Mouse (Mus musculus) lung, postnatal 0 days (tissue): Measurements from ENCODE around the gene Kxd1. TPM values are rescaled to one million over a fixed set of nuclear protein-coding genes. Genes with fewer than 3 reads are reported as not detected.

Source experiments
- ATAC-seq: fragments of 200-750 bp; cut with Nextera tagmentation; 2 replicates; pipeline ENCODE4 v1.8.0; 2017; ENCODE audit warnings: moderate library complexity
- DNase-seq: peaks from one replicate; pipeline ENCODE4 v3.0.0-alpha.2; 2016; ENCODE audit warnings: low spot score
- H3K27ac ChIP-seq: fragments of 300-500 bp; sonication (generic); 2 replicates; pipeline ENCODE4 v1.5.1; 2014; ENCODE audit warnings: antibody characterized with exemption, mild to moderate bottlenecking, low read length, mixed read lengths
- H3K27me3 ChIP-seq: fragments of 300-500 bp; sonication (generic); replicated peaks from 2 replicates; pipeline ENCODE4 v1.6.1; 2014; ENCODE audit warnings: low read length, mixed read lengths; ENCODE audit not compliant: insufficient read depth
- H3K36me3 ChIP-seq: fragments of 300-500 bp; sonication (generic); 2 replicates; pipeline ENCODE4 v1.6.1; 2014; ENCODE audit warnings: low read length, mixed read lengths; ENCODE audit not compliant: insufficient read depth
- H3K4me1 ChIP-seq: fragments of 300-500 bp; sonication (generic); 2 replicates; pipeline ENCODE4 v1.6.1; 2014; ENCODE audit warnings: antibody characterized with exemption, low read depth, low read length, mixed read lengths; ENCODE audit not compliant: insufficient read depth
- H3K4me2 ChIP-seq: fragments of 300-500 bp; sonication (generic); replicated peaks from 2 replicates; pipeline ENCODE4 v1.6.1; 2014; ENCODE audit warnings: low read depth, mild to moderate bottlenecking, low read length, moderate library complexity, mixed read lengths
- H3K4me3 ChIP-seq: fragments of 300-500 bp; sonication (generic); 2 replicates; pipeline ENCODE4 v1.5.1; 2014; ENCODE audit warnings: low read depth, low read length
- H3K9ac ChIP-seq: fragments of 300-500 bp; sonication (generic); replicated peaks from 2 replicates; pipeline ENCODE4 v1.6.1; 2014; ENCODE audit warnings: low read depth, mild to moderate bottlenecking
- H3K9me3 ChIP-seq: fragments of 300-500 bp; sonication (generic); 2 replicates; pipeline ENCODE4 v1.6.1; 2016; ENCODE audit warnings: low read length, mixed read lengths
- CTCF ChIP-seq: IDR thresholded peaks from 2 replicates; pipeline ENCODE4 v1.5.1; 2016; ENCODE audit warnings: antibody characterized with exemption, mild to moderate bottlenecking
- EP300 ChIP-seq: IDR thresholded peaks from 2 replicates; pipeline ENCODE4 v1.6.1; 2016; ENCODE audit warnings: antibody characterized with exemption, mild to moderate bottlenecking, control low read depth
- WGBS: fragments of 180-500 bp; shearing (Covaris S2); extraction: QIAGEN DNeasy Blood & Tissue Kit; methylation state at CpG from one replicate; pipeline ENCODE4 v1.1.7; 2014; 5-methylcytosine and 5-hydroxymethylcytosine counted together
- polyA plus RNA-seq: library from polyadenylated mRNA; unstranded; fragments of >200 nt; fragmentation: Nextera tagmentation; extraction: Ambion mirVana; gene quantifications from 2 replicates; pipeline ENCODE4 v1.2.1, GENCODE M21; 2015

Gene Kxd1
- polyA plus RNA-seq, 1 experiment from 2014 or later = 62.4 TPM

DNA sequence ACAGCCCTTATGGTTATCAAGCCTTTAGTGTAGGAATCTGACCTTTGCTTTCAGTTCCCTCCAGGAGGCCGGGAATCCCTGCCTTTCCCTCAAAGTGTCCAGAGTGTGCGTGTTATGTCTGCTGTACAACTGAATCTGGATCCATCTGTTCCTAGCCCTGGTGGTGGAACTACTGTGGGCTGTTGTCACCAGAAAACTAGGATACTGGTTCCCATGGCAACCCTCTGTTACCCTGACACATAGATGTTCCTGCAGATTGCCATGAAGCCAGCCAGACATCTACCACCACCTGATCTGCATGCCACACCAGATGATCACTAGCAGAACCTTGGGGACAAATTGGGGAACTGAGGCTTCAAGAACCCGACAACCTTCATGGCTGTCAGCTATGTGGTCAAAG is 45.8 kb downstream of the Kxd1 start:
- peak overlapping the region; percentile 40; the same call in 1 of the 2 replicates for H3K27ac ChIP-seq
- TF ChIP-seq EP300 (no peak), CTCF (no peak)
- no peak overlapping the region for H3K9ac ChIP-seq
- H3K4me3 ChIP-seq = no peak overlapping the region
- H3K4me1 ChIP-seq = no peaks in the 10 kb centered on the region
- H3K4me2 ChIP-seq = no peak overlapping the region
- no peaks in the 10 kb centered on the region for H3K9me3 ChIP-seq
- 59% methylated on average over 3 of the region's 3 CpGs for WGBS
- ATAC-seq (no peak), DNase-seq (no peak)
- H3K27me3 ChIP-seq = peaks cover 5% of the 10 kb centered on the region; the same call in 1 of the 2 replicates
- no peaks in the 10 kb centered on the region for H3K36me3 ChIP-seq

DNA sequence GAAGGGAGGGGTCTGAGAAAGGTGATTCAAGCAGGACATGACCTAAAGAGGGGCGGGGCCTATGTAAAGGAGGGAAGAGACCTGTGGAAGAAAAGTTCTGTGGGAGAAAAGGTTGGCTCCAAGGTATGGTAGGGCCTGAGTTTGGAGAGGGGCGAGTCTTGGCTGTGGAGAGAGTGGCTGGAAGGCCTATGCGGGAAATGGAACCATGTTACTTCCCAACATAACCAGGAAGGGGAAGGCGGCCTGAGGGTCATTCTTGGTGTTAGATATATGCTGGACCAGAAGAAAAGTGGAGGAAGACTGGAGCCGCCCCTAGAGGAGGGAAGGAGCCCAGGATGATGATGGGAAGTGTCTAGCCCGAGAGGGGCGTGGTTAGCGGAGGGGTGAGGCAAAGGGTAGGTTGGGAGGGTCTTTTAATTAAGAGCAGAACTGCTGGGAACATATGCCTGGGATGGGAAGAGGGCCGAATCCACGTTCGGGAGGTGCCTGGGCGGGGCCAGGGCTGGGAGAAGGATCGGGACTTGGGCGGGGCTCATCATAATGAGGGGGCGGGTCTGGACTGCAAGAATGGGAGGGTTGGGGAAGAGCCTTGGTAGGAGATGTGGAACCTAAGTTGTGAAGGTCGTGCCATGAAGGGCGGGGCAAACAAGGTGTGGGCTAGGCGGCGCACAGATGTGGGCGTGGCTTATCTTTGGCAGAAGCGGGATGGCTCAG is 50.3 kb downstream of the Kxd1 start:
- 2% methylated on average over 21 of the region's 21 CpGs for WGBS
- Histone ChIP-seq H3K9ac (no peak overlapping the region), H3K27me3 (no peaks in the 10 kb centered on the region), H3K4me2 (peak overlapping the region; percentile 91), H3K4me3 (peak overlapping the region; percentile 80), H3K36me3 (no peaks in the 10 kb centered on the region), H3K9me3 (no peaks in the 10 kb centered on the region), H3K27ac (peak overlapping the region; percentile 57), H3K4me1 (peaks cover 6% of the 10 kb centered on the region; the same call in 1 of the 2 replicates)
- ATAC-seq (peak; percentile 39), DNase-seq (peak; percentile 74)
- TF ChIP-seq CTCF (no peak), EP300 (no peak; the same call in none of the 2 replicates)

DNA sequence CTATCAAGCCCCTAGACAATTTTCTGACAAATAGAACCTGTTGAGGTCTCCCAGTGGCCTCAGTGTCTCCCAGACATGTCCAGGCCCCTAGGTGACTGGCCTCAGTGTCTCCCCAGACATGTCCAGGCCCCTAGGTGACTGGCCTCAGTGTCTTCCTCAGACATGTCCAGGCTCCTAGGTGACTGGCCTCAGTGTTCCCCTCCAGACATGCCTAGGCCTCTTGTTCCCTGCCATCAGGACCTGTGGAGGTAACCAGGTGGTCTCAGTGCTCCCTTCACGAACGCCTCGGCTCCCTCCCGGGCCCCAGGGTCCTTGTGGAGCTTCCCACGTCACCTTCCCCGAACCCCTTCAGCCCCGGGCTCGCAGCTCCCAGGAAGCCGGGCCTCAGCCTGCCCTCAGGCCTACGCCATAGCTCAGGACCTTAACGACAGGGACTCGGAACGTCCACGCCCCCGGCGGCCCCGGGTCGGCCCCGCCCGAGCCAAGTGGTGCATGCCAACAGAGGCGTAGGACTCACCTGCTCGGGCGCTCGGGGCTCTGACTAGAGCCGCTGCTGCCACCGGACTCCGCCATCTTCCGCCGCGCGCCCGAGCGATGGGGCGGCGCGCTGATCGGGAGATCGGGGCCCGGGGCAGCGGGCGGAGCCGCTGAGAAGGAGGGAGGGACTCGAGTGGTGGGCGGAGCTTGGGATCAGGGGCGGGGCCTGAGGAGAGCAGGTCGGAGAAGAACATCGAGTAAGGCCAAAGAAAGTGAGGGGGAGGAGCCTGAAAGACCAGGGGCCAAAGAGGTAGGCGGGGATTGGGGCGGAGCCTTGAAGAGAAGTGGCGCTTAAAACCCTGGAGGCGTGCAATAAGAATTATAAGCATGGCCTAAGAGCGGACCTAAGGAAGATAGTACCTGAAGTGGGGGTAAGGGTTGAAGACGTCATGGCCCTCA is 51.2 kb downstream of the Kxd1 start, which contains the start of gene Klhl26:
Klhl26 (minus strand) TSS at position 636 of the 936 bp plus-strand sequence.
- peak; percentile 98 for DNase-seq
- TF ChIP-seq EP300 = peak; percentile 46; the same call in 1 of the 2 replicates
- TF ChIP-seq CTCF = no peak
- Histone ChIP-seq H3K4me1 (peaks cover 6% of the 10 kb centered on the region; the same call in 1 of the 2 replicates), H3K9me3 (no peaks in the 10 kb centered on the region), H3K27me3 (no peaks in the 10 kb centered on the region), H3K4me2 (peak within 1 kb of the TSS; percentile 91), H3K4me3 (peak within 1 kb of the TSS; percentile 80), H3K36me3 (no peaks in the 10 kb centered on the region), H3K27ac (peak within 1 kb of the TSS; percentile 82), H3K9ac (peak within 1 kb of the TSS; percentile 92)
- under 1% methylated on average over 50 of the region's 53 CpGs for WGBS
- peak; percentile 90 for ATAC-seq

DNA sequence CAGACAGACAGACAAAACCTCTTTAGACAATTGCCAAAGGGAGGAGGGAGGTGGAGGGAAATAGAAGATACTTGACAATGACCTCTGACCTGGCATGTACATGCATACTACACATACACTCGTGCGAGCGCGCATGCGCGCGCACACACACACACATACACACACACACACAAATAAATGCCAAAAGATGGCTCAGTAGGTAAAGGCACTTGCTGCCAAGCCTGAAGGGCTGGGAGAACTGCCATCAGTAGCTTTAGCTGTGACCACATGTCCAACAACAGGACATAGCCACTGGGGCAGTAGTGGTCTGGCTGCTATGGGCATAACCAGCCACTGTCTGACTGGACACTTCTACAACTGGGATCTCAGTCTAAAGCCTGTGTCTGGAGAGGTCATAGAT is 55.9 kb downstream of the Kxd1 start:
- peaks cover 24% of the 10 kb centered on the region; the same call in 1 of the 2 replicates for H3K4me1 ChIP-seq
- H3K9me3 ChIP-seq = no peaks in the 10 kb centered on the region
- H3K36me3 ChIP-seq = no peaks in the 10 kb centered on the region
- H3K4me3 ChIP-seq = no peak overlapping the region
- no peak for TF ChIP-seq CTCF
- TF ChIP-seq EP300 = no peak
- no peak overlapping the region for H3K4me2 ChIP-seq
- no peaks in the 10 kb centered on the region for H3K27me3 ChIP-seq
- DNase-seq = no peak
- no peak for ATAC-seq
- H3K27ac ChIP-seq = no peak overlapping the region
- H3K9ac ChIP-seq = no peak overlapping the region
- 97% methylated on average over 7 of the region's 7 CpGs for WGBS

DNA sequence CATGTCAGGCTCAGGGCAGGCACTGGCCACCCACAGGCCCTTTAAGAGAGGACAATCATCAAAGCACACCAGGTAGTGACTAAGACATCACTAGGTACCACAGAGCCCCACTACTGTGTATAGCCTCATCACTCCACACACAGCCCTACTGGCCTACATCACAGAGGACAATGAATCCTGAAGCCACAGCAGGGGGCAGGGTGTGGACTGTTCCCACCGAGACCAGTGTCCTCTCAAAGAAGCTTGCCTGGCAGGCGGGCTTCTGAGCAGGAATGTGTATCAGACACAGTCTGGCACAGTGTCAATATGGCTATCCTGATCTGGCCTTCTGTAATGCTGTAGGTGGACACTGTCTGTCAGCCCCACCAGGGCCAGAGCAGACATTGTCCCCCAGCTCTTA is 57.8 kb downstream of the Kxd1 start:
- DNase-seq = no peak
- Histone ChIP-seq H3K4me2 (no peak overlapping the region), H3K27me3 (no peaks in the 10 kb centered on the region), H3K27ac (no peak overlapping the region), H3K36me3 (no peaks in the 10 kb centered on the region), H3K9ac (no peak overlapping the region), H3K9me3 (no peaks in the 10 kb centered on the region), H3K4me1 (peaks cover 18% of the 10 kb centered on the region; the same call in 1 of the 2 replicates), H3K4me3 (no peak overlapping the region)
- no peak for ATAC-seq
- WGBS = 60% methylated on average over 2 of the region's 2 CpGs
- TF ChIP-seq CTCF (no peak), EP300 (no peak)
